Mouse (Mus musculus): ENCODE measurements around the gene Eif4e3. TPM values are rescaled to one million over a fixed set of nuclear protein-coding genes. Genes with fewer than 3 reads are reported as not detected.

Eif4e3 gene
- total and polyA plus RNA-seq, 3 experiments = 9.8 to 16.3 (median 11.8) TPM

GRCm38 (mm10) chr6:99715913-99716312 is 49.3 kb upstream of the Eif4e3 start:
- H3K36me3 ChIP-seq (replicated peaks in 1 of 2; ENCODE audit: control insufficient read depth in 1 of 2, insufficient read depth in 1 of 2, low read length in 1 of 2) = no peaks in the 10 kb centered on the region
- H3K9ac ChIP-seq (ENCODE audit: insufficient read depth, low read depth) = no peak overlapping the region
- H3K27me3 ChIP-seq (replicated peaks) = no peaks in the 10 kb centered on the region
- H3K4me2 ChIP-seq (ENCODE audit: insufficient read depth, low read depth, poor library complexity, severe bottlenecking) = no peak overlapping the region
- no peaks in the 10 kb centered on the region for H3K9me3 ChIP-seq (replicated peaks; ENCODE audit: low read length)
- H3K27ac ChIP-seq (ENCODE audit: insufficient read depth, low read depth) = no peak overlapping the region
- no peaks in the 10 kb centered on the region for H3K79me2 ChIP-seq (replicated peaks; ENCODE audit: control insufficient read depth, extremely low read depth, insufficient read depth, poor library complexity, severe bottlenecking)
- in situ Hi-C loops (cut with MboI; ENCODE audit: low pct_ligation_motif_present, low pct_unique_long_range_greater_than_20kb, low sequenced_read_pairs) = no loop called here
- peaks cover 0 to 6% of the 10 kb centered on the region in 2 experiments; a peak in 1 of 4 replicates for H3K4me1 ChIP-seq (ENCODE audit: control insufficient read depth in 1 of 2, insufficient read depth in 2 of 2)
- dilution Hi-C loops (cut with MboI; ENCODE audit: extremely low pct_ligation_motif_present, extremely low pct_unique_long_range_greater_than_20kb, low sequenced_read_pairs) = no loop called here
- H3K4me3 ChIP-seq (replicated peaks in 1 of 3; ENCODE audit: low read depth in 2 of 3, low read length in 2 of 3, poor library complexity in 1 of 3) = no peak overlapping the region
- DNase-seq (ENCODE audit: extremely low read depth) = no peak
- TF ChIP-seq MAZ (IDR thresholded peaks at IDR 0.05; ENCODE audit: low read depth, low read length) = no peak
- TF ChIP-seq SMC3 (IDR thresholded peaks at IDR 0.05; ENCODE audit: low read depth, low read length) = 0 out of 2 replicates have a peak, but pooled peaks have one; percentile 9
- TF ChIP-seq CTCF (conservative IDR thresholded peaks at IDR 0.05 in 1 of 2, IDR thresholded peaks at IDR 0.05 in 1 of 2; ENCODE audit: low read depth in 2 of 2, low read length in 2 of 2) = peak in 1 of 2 experiments; percentile 39; a peak in 2 of 4 replicates

- H3K27me3 ChIP-seq (replicated peaks) = no peaks in the 10 kb centered on the region
- in situ Hi-C loops (cut with MboI; ENCODE audit: low pct_ligation_motif_present, low pct_unique_long_range_greater_than_20kb, low sequenced_read_pairs) (no loop called here), dilution Hi-C loops (cut with MboI; ENCODE audit: extremely low pct_ligation_motif_present, extremely low pct_unique_long_range_greater_than_20kb, low sequenced_read_pairs) (no loop called here)
- no peak overlapping the region for H3K9ac ChIP-seq (ENCODE audit: insufficient read depth, low read depth)
- no peak overlapping the region for H3K4me2 ChIP-seq (ENCODE audit: insufficient read depth, low read depth, poor library complexity, severe bottlenecking)
- H3K4me1 ChIP-seq (ENCODE audit: control insufficient read depth in 1 of 2, insufficient read depth in 2 of 2) = peaks cover 0 to 6% of the 10 kb centered on the region in 2 experiments; a peak in 1 of 4 replicates
- H3K9me3 ChIP-seq (replicated peaks; ENCODE audit: low read length) = no peaks in the 10 kb centered on the region
- no peak overlapping the region for H3K4me3 ChIP-seq (replicated peaks in 1 of 3; ENCODE audit: low read depth in 2 of 3, low read length in 2 of 3, poor library complexity in 1 of 3)
- DNase-seq (ENCODE audit: extremely low read depth) = no peak
- H3K36me3 ChIP-seq (replicated peaks in 1 of 2; ENCODE audit: control insufficient read depth in 1 of 2, insufficient read depth in 1 of 2, low read length in 1 of 2) = no peaks in the 10 kb centered on the region
- no peak for TF ChIP-seq MAX (IDR thresholded peaks at IDR 0.05; ENCODE audit: low read length)
- TF ChIP-seq PAX5 (IDR thresholded peaks at IDR 0.05; ENCODE audit: low read length) = no peak
- no peak for TF ChIP-seq ZKSCAN1 (IDR thresholded peaks at IDR 0.05; ENCODE audit: borderline replicate concordance, low read depth, low read length)
- no peak for TF ChIP-seq ELF1 (IDR thresholded peaks at IDR 0.05; ENCODE audit: low read depth, low read length)
- no peak for TF ChIP-seq CHD1 (IDR thresholded peaks at IDR 0.05; ENCODE audit: low read depth, low read length)
- no peak for TF ChIP-seq SMC3 (IDR thresholded peaks at IDR 0.05; ENCODE audit: low read depth, low read length)
- TF ChIP-seq EP300 (IDR thresholded peaks at IDR 0.05; ENCODE audit: low read length) = no peak
- no peak for TF ChIP-seq NELFE (IDR thresholded peaks at IDR 0.05; ENCODE audit: low read depth, low read length)
- TF ChIP-seq E2F4 (IDR thresholded peaks at IDR 0.05; ENCODE audit: insufficient replicate concordance, low read depth, low read length) = no peak
- TF ChIP-seq TBP (conservative IDR thresholded peaks at IDR 0.05; ENCODE audit: low read depth, low read length) = no peak
- TF ChIP-seq BHLHE40 (IDR thresholded peaks at IDR 0.05; ENCODE audit: low read depth, low read length) = no peak
- TF ChIP-seq RAD21 (IDR thresholded peaks at IDR 0.05; ENCODE audit: low read depth, low read length) = no peak
- H3K27ac ChIP-seq (ENCODE audit: insufficient read depth, low read depth) = no peak overlapping the region
- H3K79me2 ChIP-seq (replicated peaks; ENCODE audit: control insufficient read depth, extremely low read depth, insufficient read depth, poor library complexity, severe bottlenecking) = no peaks in the 10 kb centered on the region
Observed at GRCm38 (mm10) chr6:99715191-99715590, 48.6 kb upstream of the Eif4e3 start.

GRCm38 (mm10) chr6:99713256-99713655 is 46.7 kb upstream of the Eif4e3 start:
- dilution Hi-C loops (cut with MboI; ENCODE audit: extremely low pct_ligation_motif_present, extremely low pct_unique_long_range_greater_than_20kb, low sequenced_read_pairs) (no loop called here), in situ Hi-C loops (cut with MboI; ENCODE audit: low pct_ligation_motif_present, low pct_unique_long_range_greater_than_20kb, low sequenced_read_pairs) (no loop called here)
- no peak for TF ChIP-seq PAX5 (IDR thresholded peaks at IDR 0.05; ENCODE audit: low read length)
- no peak for TF ChIP-seq MAFK (IDR thresholded peaks at IDR 0.05; ENCODE audit: insufficient replicate concordance, low read length)
- TF ChIP-seq E2F4 (IDR thresholded peaks at IDR 0.05; ENCODE audit: insufficient replicate concordance, low read depth, low read length) = no peak
- no peak for TF ChIP-seq POLR2A (IDR thresholded peaks at IDR 0.05; ENCODE audit: low read depth, low read length)
- no peak for TF ChIP-seq USF1 (IDR thresholded peaks at IDR 0.05; ENCODE audit: low read depth, low read length)
- no peak for TF ChIP-seq JUN (IDR thresholded peaks at IDR 0.05; ENCODE audit: insufficient read depth, low read depth, low read length)
- TF ChIP-seq TBP (conservative IDR thresholded peaks at IDR 0.05; ENCODE audit: low read depth, low read length) = no peak
- no peak for TF ChIP-seq BHLHE40 (IDR thresholded peaks at IDR 0.05; ENCODE audit: low read depth, low read length)
- no peak for TF ChIP-seq GABPA (IDR thresholded peaks at IDR 0.05; ENCODE audit: insufficient replicate concordance, low read depth, low read length)
- TF ChIP-seq JUND (conservative IDR thresholded peaks at IDR 0.05; ENCODE audit: low read depth, low read length) = no peak
- TF ChIP-seq MEF2A (IDR thresholded peaks at IDR 0.05; ENCODE audit: borderline replicate concordance, low read depth, low read length) = no peak
- TF ChIP-seq MXI1 (IDR thresholded peaks at IDR 0.05; ENCODE audit: low read depth, low read length) = no peak
- no peak for TF ChIP-seq ETS1 (conservative IDR thresholded peaks at IDR 0.05; ENCODE audit: low read depth, low read length)
- no peak for TF ChIP-seq CTCF (conservative IDR thresholded peaks at IDR 0.05 in 1 of 2, IDR thresholded peaks at IDR 0.05 in 1 of 2; ENCODE audit: low read depth in 2 of 2, low read length in 2 of 2)
- TF ChIP-seq CHD2 (IDR thresholded peaks at IDR 0.05; ENCODE audit: low read length) = no peak
- no peak for TF ChIP-seq ZNF384 (IDR thresholded peaks at IDR 0.05; ENCODE audit: low read depth, low read length)
- TF ChIP-seq HCFC1 (IDR thresholded peaks at IDR 0.05; ENCODE audit: low read depth, low read length) = no peak
- no peak for TF ChIP-seq MAX (IDR thresholded peaks at IDR 0.05; ENCODE audit: low read length)
- Histone ChIP-seq H3K4me3 (replicated peaks in 1 of 3; ENCODE audit: low read depth in 2 of 3, low read length in 2 of 3, poor library complexity in 1 of 3) (no peak overlapping the region), H3K27ac (ENCODE audit: insufficient read depth, low read depth) (no peak overlapping the region), H3K79me2 (replicated peaks; ENCODE audit: control insufficient read depth, extremely low read depth, insufficient read depth, poor library complexity, severe bottlenecking) (no peaks in the 10 kb centered on the region), H3K4me2 (ENCODE audit: insufficient read depth, low read depth, poor library complexity, severe bottlenecking) (no peak overlapping the region), H3K27me3 (replicated peaks) (no peaks in the 10 kb centered on the region), H3K9me3 (replicated peaks; ENCODE audit: low read length) (no peaks in the 10 kb centered on the region), H3K4me1 (ENCODE audit: control insufficient read depth in 1 of 2, insufficient read depth in 2 of 2) (peaks cover 0 to 14% of the 10 kb centered on the region in 2 experiments; a peak in 1 of 4 replicates), H3K9ac (ENCODE audit: insufficient read depth, low read depth) (no peak overlapping the region), H3K36me3 (replicated peaks in 1 of 2; ENCODE audit: control insufficient read depth in 1 of 2, insufficient read depth in 1 of 2, low read length in 1 of 2) (no peaks in the 10 kb centered on the region)
- DNase-seq (ENCODE audit: extremely low read depth) = no peak
